Mouse (Mus musculus) G1E (cell line): ENCODE data around the gene Dhx37.

Source experiments
- CTCF ChIP-seq: IDR thresholded peaks from 2 replicates; pipeline ENCODE4 v1.5.1; 2012; ENCODE audit warnings: low read depth, low read length, inconsistent platforms, mixed read lengths
- GATA1 ChIP-seq: IDR thresholded peaks from 2 replicates; pipeline ENCODE4 v1.6.1; 2012; ENCODE audit warnings: borderline replicate concordance, low read length, inconsistent platforms, mixed read lengths
- GATA2 ChIP-seq: IDR thresholded peaks from 2 replicates; pipeline ENCODE4 v1.6.1; 2012; ENCODE audit warnings: low read depth, low read length, inconsistent platforms, borderline replicate concordance
- POLR2AphosphoS5 ChIP-seq: IDR thresholded peaks from 2 replicates; pipeline ENCODE4 v1.6.1; 2012; ENCODE audit warnings: low read depth, low read length, inconsistent platforms; ENCODE audit not compliant: insufficient replicate concordance

DNA sequence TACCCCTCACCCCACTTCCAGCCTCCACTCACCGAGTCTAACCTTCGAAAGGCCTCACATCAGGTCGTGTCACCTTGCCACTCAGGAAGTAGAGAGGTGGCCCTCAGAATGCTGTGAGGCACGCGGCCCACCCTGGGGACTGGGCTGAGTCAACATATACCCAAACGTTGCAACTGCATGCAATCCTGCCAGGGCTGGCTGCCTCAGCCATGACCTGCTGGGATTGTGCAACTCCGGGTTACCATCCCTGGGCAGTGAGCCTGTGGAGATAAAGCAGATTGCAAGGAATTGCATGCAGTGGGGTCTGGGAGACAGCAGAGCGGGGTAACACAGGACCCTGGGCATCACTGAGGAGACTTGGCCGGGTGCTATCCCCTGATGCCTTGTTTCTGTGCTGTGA lies 18.7 kb upstream of the Dhx37 start:
- TF ChIP-seq CTCF, result no peak
- no peak for TF ChIP-seq GATA1
- TF ChIP-seq GATA2, result no peak
- no peak for TF ChIP-seq POLR2AphosphoS5
